Mouse (Mus musculus): ENCODE results near the gene Alox8.
A peak's percentile ranks its signal among the peaks of the same experiment; 100 is the strongest.

GRCm38 (mm10) chr11:69171626-69172025 lies 26.0 kb downstream of the Alox8 start:
- TF ChIP-seq POLR2A (IDR thresholded peaks at IDR 0.05; ENCODE audit: control insufficient read depth, low read depth, low read length), result no peak
- TF ChIP-seq CTCF (IDR thresholded peaks at IDR 0.05; ENCODE audit: control insufficient read depth, insufficient read depth, insufficient replicate concordance, low read depth, low read length), result peak; percentile 96
